Mouse (Mus musculus): ENCODE data around the gene Snrpd3. TPM values are rescaled to one million over a fixed set of nuclear protein-coding genes. Genes with fewer than 3 reads are reported as not detected.
"Not testable (repeated sequence)": the region's sequence is repeated elsewhere in the genome, so short reads cannot be mapped to it uniquely, and the experiment has no call there.

The Snrpd3 gene
- polyA plus RNA-seq, 1 experiment: 506 TPM

GRCm38 (mm10) chr10:75516724-75517072 is 653 bp upstream of the Snrpd3 start:
- H3K9me3 ChIP-seq (replicated peaks; ENCODE audit: control insufficient read depth, insufficient read depth, low read length, poor library complexity, severe bottlenecking): no peaks in the 10 kb centered on the region
- H3K36me3 ChIP-seq (ENCODE audit: control insufficient read depth, insufficient read depth, low read length, poor library complexity, severe bottlenecking): peaks cover 22% of the 10 kb centered on the region
- no peaks in the 10 kb centered on the region for H3K27me3 ChIP-seq (ENCODE audit: control insufficient read depth, insufficient read depth, low read length, poor library complexity, severe bottlenecking)
- H3K4me3 ChIP-seq (ENCODE audit: low read depth, low read length): peak overlapping the region; percentile 85
- TF ChIP-seq CTCF (IDR thresholded peaks at IDR 0.05; ENCODE audit: low read depth, low read length) (no peak), POLR2A (IDR thresholded peaks at IDR 0.05; ENCODE audit: insufficient read depth, low read length) (no peak), EP300 (IDR thresholded peaks at IDR 0.05; ENCODE audit: insufficient read depth, low read depth, low read length) (no peak)
- H3K4me1 ChIP-seq (ENCODE audit: control insufficient read depth, insufficient read depth, low read length): no peaks in the 10 kb centered on the region
- H3K9ac ChIP-seq (ENCODE audit: low read depth, poor library complexity, severe bottlenecking): peak overlapping the region; percentile 94
- no peak overlapping the region for H3K27ac ChIP-seq (ENCODE audit: insufficient read depth, low read length)

- Histone ChIP-seq H3K27ac (ENCODE audit: insufficient read depth, low read length) (peak within 1 kb of the TSS; percentile 71), H3K27me3 (ENCODE audit: control insufficient read depth, insufficient read depth, low read length, poor library complexity, severe bottlenecking) (no peaks in the 10 kb centered on the region), H3K36me3 (ENCODE audit: control insufficient read depth, insufficient read depth, low read length, poor library complexity, severe bottlenecking) (peaks cover 29% of the 10 kb centered on the region), H3K9me3 (replicated peaks; ENCODE audit: control insufficient read depth, insufficient read depth, low read length, poor library complexity, severe bottlenecking) (no peaks in the 10 kb centered on the region), H3K4me3 (ENCODE audit: low read depth, low read length) (peak within 1 kb of the TSS; percentile 100), H3K9ac (ENCODE audit: low read depth, poor library complexity, severe bottlenecking) (peak within 1 kb of the TSS; percentile 94), H3K4me1 (ENCODE audit: control insufficient read depth, insufficient read depth, low read length) (no peaks in the 10 kb centered on the region)
- TF ChIP-seq EP300 (IDR thresholded peaks at IDR 0.05; ENCODE audit: insufficient read depth, low read depth, low read length) (0 out of 2 replicates have a peak, but pooled peaks have one; percentile 52), CTCF (IDR thresholded peaks at IDR 0.05; ENCODE audit: low read depth, low read length) (no peak), POLR2A (IDR thresholded peaks at IDR 0.05; ENCODE audit: insufficient read depth, low read length) (peak; percentile 77)
Measured at GRCm38 (mm10) chr10:75517758-75518143, 400 bp downstream of the Snrpd3 start, which contains the start of gene Gucd1. Gene Gucd1, minus strand, starts transcription at chr10:75517972.

GRCm38 (mm10) chr10:75520581-75520980 is 3.2 kb downstream of the Snrpd3 start:
- no peaks in the 10 kb centered on the region for H3K27me3 ChIP-seq (ENCODE audit: control insufficient read depth, insufficient read depth, low read length, poor library complexity, severe bottlenecking)
- H3K4me3 ChIP-seq (ENCODE audit: low read depth, low read length): no peak overlapping the region
- TF ChIP-seq CTCF (IDR thresholded peaks at IDR 0.05; ENCODE audit: low read depth, low read length): no peak
- H3K36me3 ChIP-seq (ENCODE audit: control insufficient read depth, insufficient read depth, low read length, poor library complexity, severe bottlenecking): peaks cover 56% of the 10 kb centered on the region
- no peak overlapping the region for H3K9ac ChIP-seq (ENCODE audit: low read depth, poor library complexity, severe bottlenecking)
- no peaks in the 10 kb centered on the region for H3K9me3 ChIP-seq (replicated peaks; ENCODE audit: control insufficient read depth, insufficient read depth, low read length, poor library complexity, severe bottlenecking)
- H3K4me1 ChIP-seq (ENCODE audit: control insufficient read depth, insufficient read depth, low read length): no peaks in the 10 kb centered on the region
- no peak overlapping the region for H3K27ac ChIP-seq (ENCODE audit: insufficient read depth, low read length)

- Histone ChIP-seq H3K36me3 (ENCODE audit: control insufficient read depth, insufficient read depth, low read length, poor library complexity, severe bottlenecking) (peaks cover 56% of the 10 kb centered on the region), H3K4me3 (ENCODE audit: low read depth, low read length) (no peak overlapping the region), H3K9ac (ENCODE audit: low read depth, poor library complexity, severe bottlenecking) (no peak overlapping the region), H3K9me3 (replicated peaks; ENCODE audit: control insufficient read depth, insufficient read depth, low read length, poor library complexity, severe bottlenecking) (no peaks in the 10 kb centered on the region), H3K27me3 (ENCODE audit: control insufficient read depth, insufficient read depth, low read length, poor library complexity, severe bottlenecking) (no peaks in the 10 kb centered on the region), H3K4me1 (ENCODE audit: control insufficient read depth, insufficient read depth, low read length) (no peaks in the 10 kb centered on the region), H3K27ac (ENCODE audit: insufficient read depth, low read length) (no peak overlapping the region)
- TF ChIP-seq POLR2A (IDR thresholded peaks at IDR 0.05; ENCODE audit: insufficient read depth, low read length) (no peak), CTCF (IDR thresholded peaks at IDR 0.05; ENCODE audit: low read depth, low read length) (no peak)
Measured at GRCm38 (mm10) chr10:75521643-75522042, 4.3 kb downstream of the Snrpd3 start.

GRCm38 (mm10) chr10:75525450-75525849 is 8.1 kb downstream of the Snrpd3 start:
- not testable (repeated sequence) for H3K27me3 ChIP-seq (ENCODE audit: control insufficient read depth, insufficient read depth, low read length, poor library complexity, severe bottlenecking)

GRCm38 (mm10) chr10:75530322-75530721 is 13.0 kb downstream of the Snrpd3 start:
- no peaks in the 10 kb centered on the region for H3K9me3 ChIP-seq (replicated peaks; ENCODE audit: control insufficient read depth, insufficient read depth, low read length, poor library complexity, severe bottlenecking)
- no peak overlapping the region for H3K27ac ChIP-seq (ENCODE audit: insufficient read depth, low read length)
- no peak overlapping the region for H3K9ac ChIP-seq (ENCODE audit: low read depth, poor library complexity, severe bottlenecking)
- H3K36me3 ChIP-seq (ENCODE audit: control insufficient read depth, insufficient read depth, low read length, poor library complexity, severe bottlenecking): peaks cover 43% of the 10 kb centered on the region
- TF ChIP-seq EP300 (IDR thresholded peaks at IDR 0.05; ENCODE audit: insufficient read depth, low read depth, low read length): no peak
- H3K27me3 ChIP-seq (ENCODE audit: control insufficient read depth, insufficient read depth, low read length, poor library complexity, severe bottlenecking): no peaks in the 10 kb centered on the region
- H3K4me3 ChIP-seq (ENCODE audit: low read depth, low read length): no peak overlapping the region
- no peaks in the 10 kb centered on the region for H3K4me1 ChIP-seq (ENCODE audit: control insufficient read depth, insufficient read depth, low read length)

More at GRCm38 (mm10) chr10:75525450-75525849, 8.1 kb downstream of the Snrpd3 start:
- not testable (repeated sequence) for H3K9ac ChIP-seq (ENCODE audit: low read depth, poor library complexity, severe bottlenecking); H3K27ac ChIP-seq (ENCODE audit: insufficient read depth, low read length); H3K4me3 ChIP-seq (ENCODE audit: low read depth, low read length); H3K9me3 ChIP-seq (replicated peaks; ENCODE audit: control insufficient read depth, insufficient read depth, low read length, poor library complexity, severe bottlenecking); H3K4me1 ChIP-seq (ENCODE audit: control insufficient read depth, insufficient read depth, low read length)
- peaks cover 60% of the 10 kb centered on the region for H3K36me3 ChIP-seq (ENCODE audit: control insufficient read depth, insufficient read depth, low read length, poor library complexity, severe bottlenecking)
